Mouse (Mus musculus): ENCODE measurements at regions not wholly inside any gene's neighbourhood (a gene's known extent, or its start where the extent isn't known, plus 50 kb on each side); places are given as distances from the start of the nearest gene placed in this dataset.

DNA sequence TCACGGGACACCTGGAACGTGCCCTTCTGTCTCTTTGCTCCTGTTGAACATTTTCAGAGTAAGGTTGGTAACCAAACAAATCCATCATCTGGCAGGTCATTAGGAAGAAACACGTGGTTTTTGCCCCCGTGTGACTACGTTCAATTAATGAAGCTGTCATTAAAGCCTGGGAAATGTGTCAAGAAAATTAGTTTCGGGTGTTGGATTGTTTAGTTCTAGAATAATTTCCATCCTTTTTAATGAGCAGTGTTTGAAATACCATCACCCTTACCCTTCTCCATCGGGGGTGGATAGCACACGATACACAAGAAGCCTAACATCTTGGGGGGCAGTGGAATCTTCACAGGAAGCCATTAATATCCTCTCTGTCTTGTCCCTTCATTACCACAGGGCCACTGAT is 107.7 kb downstream of the Far1 start:
- DNase-seq (ENCODE audit: low read depth) = no peak

DNA sequence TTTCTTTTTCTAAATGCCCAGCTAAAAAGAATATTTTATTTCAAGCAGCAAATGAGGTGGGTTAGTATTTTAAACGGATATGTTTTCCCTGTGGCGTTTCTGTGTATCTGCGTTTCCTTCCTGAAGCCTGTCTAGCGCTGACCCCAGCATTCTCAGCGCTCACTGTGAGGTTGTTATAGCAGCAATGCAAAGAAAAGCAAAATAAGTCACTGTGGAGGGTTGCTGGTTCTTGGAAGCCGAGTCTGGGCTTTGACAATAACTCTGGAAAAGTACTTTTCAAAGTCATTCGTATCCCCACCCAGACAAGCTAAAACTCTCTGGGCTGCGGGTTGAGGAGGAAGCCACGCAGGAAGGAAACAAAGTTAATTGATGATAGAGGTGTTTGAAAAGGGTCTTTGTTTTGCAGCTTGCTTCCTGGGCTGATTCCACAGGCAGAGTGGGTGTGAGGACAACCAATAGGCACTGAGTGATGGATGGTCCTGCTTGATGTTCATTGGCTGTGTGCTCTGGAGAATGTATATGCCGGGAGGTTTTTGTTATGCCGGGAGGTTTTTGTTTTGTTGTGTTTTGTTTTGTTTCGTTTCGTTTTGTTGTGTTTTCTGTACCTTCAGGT is 108.4 kb downstream of the Far1 start:
- peak; percentile 5 for DNase-seq (ENCODE audit: low read depth)

DNA sequence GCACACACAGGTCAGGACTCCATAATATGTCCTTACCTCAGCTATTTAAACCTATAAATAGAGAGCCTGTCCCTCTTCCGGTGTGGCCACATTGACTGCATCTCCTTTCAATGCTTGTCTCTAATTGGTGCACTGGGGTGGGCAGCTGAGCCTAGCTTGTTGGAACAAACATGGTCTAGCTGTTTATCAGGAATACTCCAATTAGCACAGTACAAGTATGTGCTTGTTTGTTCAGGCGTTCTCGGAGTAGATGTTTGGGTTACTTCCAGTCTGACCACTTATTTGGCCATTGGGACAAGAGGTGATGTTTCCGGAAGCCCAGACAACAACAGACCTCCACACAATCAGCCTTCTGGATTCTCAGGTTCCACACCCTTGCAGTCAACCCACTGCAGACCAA is 109.7 kb downstream of the Far1 start:
- DNase-seq (ENCODE audit: low read depth) = no peak

DNA sequence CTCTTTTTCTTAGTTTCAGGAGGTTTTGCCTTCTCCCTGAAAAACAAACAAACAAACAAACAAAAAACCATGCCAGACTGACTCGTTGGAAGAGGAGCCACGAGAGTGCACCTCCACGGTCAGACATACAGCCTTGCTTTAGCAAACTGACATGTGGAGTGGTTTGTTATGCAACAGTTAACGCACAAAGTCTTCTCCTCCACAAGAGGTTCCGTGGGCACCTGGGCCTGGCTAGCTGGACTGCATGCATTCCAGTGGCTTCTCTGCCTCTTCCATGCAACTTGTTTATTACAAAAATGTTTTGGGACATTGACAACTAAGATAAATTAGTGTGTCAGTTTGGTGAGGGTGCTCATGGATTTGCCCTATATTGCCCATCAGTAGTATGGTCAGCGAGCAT is 110.3 kb downstream of the Far1 start:
- no peak for DNase-seq (ENCODE audit: low read depth)

DNA sequence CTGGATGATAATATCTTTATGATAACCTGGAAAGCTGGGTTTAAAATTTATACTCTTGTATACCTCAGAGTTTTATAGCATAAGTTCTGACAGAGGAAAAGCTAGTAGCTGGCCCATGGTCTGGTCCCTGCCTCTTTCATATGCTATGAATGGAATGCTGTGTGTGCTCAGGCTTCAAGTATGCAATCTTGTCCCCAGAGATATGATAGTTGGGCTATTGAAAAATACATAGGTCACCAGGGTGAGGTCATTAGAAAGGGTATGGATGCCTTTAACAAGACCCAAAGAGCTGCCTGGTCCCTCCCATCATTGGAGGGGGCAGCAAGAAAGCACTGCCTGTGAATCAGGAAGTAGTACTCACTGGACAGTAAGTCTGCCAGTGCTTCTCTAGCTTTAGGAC is 113.1 kb downstream of the Far1 start:
- DNase-seq (ENCODE audit: low read depth) = no peak

DNA sequence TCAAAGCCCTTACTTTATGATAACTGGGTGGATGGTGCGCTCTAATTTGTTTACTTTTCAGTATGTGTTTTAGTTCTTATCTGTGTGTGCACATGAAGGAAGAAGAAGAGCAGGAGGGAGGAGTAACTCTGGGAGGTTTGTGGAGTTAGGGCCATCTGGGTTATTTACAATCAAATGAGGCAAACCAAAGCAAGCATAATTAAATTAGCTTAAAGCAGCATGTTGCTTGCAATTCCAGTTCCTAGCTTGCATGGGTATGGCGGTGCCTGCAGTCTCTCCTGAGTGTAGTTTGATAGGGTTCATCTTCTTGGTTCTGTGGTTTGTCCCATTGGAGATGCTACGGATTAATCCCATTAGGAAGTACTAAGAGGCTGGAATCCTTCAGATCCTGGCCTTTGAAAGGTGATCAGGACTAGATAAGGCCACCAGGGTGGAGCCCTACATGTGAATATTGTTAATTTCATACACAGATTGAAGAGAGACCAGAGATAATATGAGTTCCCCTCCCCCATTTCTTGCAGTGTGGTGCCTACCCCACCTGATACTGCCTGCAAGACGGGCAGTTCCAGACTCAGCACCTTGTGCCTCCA is 123.5 kb downstream of the Far1 start:
- DNase-seq (ENCODE audit: low read depth) = no peak

DNA sequence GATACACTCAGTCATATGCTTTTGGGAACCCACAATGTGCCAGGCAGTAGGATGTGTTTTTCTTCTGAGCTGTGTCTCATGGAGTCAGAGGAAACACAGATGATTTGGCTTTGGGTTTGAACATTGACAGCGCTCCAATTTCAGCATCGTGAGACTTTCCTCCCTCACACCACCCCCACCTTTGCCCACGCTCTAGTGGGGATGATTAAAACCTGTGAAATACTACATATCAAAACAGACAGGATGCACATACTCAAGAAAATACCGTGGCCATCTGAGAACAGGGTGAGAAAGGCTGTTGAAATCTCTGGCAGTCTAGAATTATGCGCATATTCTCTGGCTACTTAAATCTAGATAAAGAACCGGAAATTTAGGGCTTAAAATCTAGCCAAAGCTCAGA is 124.5 kb downstream of the Far1 start:
- no peak for DNase-seq (ENCODE audit: low read depth)

DNA sequence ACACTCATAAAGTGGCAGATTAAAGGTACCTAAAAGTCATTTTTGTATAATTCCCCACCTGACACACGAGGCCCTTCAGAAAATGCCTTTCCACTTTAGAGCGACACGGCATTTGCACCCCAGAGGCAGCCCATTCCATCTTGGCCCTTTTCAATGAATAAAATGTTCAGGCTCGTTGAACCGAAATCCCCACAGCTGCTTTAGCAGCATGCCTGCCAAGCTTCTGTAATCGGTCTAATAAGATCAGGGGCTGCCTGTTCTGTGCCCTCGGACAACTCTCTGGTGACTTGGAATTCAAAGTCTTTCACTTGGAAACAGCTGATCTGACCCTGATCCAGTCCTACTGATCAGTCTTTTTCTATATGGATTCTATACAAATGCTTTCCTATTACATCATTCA is 123.3 kb upstream of the Spon1 start:
- DNase-seq (ENCODE audit: low read depth) = no peak

DNA sequence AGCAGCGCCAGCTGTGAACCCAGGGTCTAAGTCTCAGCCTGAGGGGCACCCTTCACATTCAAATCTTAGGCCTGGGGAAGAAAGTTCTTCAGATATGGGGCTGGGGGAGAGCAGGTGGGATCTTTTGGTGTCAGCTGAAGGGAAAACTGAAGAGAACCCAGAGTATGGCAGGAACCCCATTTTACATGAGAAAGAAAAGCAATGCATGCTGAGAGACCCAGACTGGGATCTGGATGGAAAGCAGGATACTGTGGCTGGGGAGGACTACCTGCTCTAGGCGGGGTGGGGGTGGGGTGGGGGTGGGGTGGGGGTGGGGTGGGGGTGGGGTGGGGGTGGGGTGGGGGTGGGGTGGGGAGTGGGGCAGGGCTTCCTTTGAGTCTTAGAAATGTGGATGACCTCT is 115.2 kb upstream of the Spon1 start:
- no peak for DNase-seq (ENCODE audit: low read depth)

DNA sequence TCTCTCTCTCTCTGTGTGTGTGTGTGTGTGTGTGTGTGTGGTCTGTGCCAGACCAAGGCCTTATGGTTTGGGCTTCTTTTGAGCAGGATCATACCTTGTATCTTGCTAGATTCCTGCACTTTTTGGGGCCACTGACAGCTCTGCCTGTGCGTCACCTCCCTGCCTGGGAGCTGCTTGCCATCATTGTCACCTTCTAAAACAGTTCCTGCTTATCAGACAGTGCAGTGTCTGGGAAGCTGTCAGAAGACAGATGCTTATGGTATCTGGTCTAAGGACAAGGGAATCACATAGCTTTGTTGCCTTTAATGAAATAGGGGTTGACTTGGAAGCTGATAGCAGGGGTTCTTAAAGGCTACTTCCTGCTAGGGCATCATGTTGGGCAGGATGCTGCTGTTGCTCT is 114.1 kb upstream of the Spon1 start:
- no peak for DNase-seq (ENCODE audit: low read depth)

DNA sequence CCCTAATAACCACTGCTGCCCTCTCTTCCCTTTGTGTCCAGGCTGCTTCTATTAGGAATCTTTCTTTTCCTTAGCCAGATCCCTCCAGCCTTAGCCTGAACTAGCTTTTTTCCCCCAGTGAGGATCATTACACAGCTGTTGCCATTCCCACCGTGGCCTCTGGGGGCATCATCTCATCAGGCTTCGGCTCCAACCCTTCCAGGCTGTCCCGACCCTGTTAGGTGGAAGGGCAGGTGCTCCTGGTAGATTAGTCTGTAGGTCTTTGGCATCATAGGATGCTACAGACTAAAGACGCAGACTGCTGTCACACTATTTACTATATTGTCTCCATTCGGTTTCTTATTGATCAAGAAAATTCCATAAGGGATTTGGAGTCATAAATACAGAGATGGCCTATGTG is 112.7 kb upstream of the Spon1 start:
- peak; percentile 23 for DNase-seq (ENCODE audit: low read depth)

DNA sequence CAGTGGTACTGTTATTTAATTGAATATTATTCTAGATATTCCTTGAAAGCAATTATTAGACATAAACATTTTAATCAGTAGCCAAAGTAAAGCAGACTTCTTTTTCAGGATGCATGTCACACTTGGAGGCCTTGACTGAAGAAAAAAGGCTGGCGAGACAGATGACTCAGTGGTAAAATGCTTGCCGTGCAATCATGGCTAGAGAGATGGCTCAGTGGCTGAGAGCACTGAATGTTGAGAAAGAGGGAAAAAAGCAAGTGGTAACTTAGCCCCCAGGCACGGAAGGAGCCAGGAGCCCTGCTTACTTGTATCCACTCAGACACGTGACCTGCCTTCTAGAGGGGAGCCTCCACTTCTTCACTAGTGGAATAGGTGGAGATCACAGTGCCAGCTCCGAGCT is 110.5 kb upstream of the Spon1 start:
- no peak for DNase-seq (ENCODE audit: low read depth)

DNA sequence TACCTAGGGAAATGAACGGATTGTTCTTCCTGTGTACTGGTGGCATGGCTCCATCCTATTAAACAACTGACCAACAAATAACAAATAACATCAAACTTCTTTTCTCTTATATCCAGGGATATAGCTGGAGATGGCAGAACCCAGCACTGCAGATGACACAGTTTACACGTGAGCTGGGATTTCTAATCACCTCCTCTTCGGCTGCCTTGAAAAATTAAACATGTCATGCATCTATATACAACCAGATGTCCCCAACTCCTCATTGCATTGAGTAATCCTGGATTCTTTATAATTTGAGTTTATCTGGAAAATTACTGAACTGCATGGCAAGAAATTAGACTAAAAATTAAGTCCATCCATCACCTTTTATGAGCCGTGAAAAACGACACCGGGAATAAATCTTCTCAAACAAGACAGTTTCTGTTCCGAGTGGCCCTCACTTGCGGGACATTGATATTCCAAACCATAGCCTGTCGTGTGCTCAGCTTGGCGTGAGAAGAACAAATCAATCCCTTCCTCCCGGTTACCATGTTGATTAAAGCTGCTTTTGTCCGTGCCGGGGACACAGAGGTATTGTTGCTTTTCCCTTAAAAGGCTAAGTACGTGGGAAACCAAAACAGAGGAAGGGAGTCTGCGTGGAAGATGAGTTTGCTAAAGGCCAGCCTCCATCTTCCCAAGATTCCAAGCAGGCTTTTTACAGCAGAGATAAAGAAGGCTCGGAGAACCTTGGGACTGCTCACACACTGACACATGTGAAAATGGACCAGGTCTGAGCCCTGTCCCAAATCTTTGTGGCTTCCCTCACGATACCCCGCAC is 92.8 kb upstream of the Spon1 start:
- DNase-seq (ENCODE audit: low read depth) = no peak

DNA sequence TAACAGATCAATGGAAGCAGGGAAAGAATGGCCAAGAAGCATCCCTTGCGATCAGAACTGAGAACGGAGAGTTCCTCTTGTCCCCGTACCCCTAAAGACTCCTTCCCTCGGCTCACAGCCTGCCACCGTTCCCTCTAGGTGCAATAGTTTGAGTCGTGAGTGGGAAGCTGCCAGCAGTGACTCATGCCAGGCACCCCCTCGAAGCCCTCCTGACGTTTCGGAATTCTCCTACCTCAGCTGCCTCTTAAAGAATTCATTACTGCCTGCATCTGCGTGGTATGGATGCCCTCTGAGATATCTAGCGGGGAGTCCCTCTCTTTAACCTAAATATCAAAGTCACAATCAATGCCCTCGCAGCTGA is 92.2 kb upstream of the Spon1 start:
- DNase-seq (ENCODE audit: low read depth) = no peak

DNA sequence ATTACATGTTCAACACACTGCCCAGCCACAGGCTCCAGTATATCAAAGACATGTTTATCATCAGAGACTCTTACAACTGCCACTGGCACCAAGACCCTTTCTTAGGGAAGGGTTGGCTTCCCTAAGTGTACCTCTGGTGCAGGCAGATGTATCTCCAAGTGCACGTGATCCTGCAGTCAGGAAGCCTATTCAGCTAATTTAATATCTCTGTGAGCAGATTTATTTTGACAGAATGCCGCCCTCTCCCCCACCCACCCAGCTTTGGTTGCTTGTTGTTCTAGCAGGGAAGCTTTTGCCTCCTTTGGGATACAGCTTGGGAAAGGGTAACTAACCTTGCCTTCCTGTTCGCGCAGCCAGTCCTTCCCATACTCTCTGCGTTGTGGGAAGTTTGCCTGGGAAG is 83.5 kb upstream of the Spon1 start:
- DNase-seq (ENCODE audit: low read depth) = no peak

DNA sequence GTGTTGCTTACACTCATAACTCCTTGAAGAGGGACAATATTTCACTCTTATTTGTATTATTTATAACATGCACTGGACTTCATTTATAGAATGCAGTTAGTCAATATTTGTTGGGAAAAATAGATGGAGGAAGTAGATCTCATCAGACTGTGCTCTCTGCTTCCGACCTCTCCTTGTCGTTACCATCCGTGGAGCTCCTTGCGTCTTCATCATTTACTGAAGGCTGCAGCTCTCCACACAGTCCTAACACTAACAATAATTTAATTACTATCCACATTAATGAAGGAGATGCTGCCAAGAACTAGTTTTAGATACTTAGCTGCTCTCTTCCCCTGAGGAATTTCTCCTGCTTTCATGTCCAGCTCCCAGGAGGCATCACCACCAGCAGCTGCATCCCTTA is 80.4 kb upstream of the Spon1 start:
- DNase-seq (ENCODE audit: low read depth) = no peak

DNA sequence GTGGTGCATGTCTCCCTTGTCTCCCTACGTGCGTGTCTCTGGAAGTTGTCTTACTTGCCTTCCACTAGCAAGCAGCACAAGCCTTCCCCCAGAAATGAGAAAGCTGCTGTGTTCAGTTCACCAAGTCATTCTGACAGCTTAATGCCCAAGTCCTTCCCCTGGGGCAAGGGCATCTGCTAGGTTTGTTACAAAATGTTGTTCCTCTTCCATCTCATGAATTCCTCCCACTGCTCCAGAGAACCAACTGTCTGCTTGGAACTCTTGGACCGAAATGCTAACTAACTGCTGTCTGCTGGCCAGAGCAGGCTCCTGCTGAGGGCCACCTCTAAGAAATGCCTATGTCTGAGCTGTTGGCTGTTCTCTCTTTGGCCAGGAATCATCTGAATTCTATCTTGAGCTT is 79.3 kb upstream of the Spon1 start:
- DNase-seq (ENCODE audit: low read depth) = no peak

DNA sequence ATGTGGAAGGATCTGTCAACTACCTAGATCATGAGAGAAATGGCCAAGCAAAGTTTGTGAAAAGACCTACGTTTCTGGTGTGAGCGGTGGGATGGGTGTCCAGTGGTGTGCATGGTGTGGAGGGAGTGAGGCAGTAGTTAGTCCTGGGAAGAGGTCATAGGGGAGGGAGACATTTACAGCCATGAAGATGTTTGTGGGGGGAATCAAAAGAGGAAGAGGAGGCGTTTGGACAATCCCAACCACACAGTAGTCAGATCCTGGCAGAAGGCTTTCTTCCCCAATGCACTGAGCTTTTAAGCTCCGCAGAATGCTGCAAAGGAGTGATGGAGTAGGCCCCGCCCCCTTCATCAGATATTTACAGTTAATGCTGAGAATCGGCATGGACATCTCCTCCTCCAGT is 78.2 kb upstream of the Spon1 start:
- no peak for DNase-seq (ENCODE audit: low read depth)

DNA sequence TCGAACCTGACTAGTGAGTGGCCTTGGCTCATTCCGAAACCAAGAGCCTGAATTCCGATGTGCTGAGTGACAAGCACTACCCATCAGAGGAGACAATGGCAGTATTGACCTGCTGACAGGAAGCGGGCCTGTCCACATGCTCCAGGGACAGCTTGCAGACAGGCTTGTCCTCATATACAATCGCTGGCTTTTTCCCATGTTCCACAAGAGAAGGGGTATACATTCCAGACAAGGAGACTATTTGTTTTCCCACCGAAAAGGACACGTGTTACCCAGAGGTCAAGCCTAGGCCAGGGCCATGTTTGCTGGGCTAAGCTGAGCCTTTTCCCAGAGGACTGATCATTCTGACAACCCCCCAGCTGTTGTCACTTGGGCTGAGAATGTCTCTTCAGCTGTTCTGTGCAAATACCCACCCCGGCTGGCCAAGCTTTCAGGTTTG is 77.5 kb upstream of the Spon1 start:
- DNase-seq (ENCODE audit: low read depth) = no peak

DNA sequence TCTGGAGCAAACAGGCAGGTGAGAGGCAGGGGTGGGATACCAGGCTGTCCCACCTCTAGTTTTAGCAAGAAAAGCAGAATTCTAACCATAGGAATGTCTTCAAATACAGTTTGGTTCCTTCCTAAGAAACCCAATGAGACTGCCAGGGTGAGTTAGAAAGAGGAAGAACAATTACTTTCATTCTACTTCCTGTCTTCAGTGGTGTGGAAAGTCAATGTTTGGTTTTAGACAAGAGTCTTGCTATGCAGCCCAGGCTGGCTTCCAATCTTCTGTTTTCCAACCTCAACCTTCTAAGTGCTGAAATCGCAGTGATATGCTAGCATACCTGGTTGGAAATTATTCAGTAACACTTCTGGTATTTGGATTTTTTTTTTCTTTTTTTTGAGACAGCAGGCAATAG is 77.1 kb upstream of the Spon1 start:
- DNase-seq (ENCODE audit: low read depth) = no peak

DNA sequence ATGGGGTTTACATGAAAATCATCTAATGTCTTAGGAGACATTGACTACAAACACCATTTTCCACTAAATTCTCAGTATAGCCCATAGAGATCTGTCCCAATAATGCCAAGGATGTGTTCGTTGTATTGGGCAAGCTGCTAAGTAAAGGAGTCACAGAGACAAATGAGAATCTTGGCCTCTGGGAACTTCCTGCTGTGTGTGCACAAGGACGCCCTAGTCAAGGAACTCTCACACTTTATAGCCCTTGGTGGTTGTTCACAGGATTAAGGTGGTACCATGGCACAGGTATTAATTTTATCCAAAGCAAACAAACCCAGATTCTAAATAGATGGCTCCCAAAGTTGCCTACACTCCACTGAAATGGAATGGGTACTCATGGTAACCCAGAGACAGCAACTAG is 76.7 kb upstream of the Spon1 start:
- no peak for DNase-seq (ENCODE audit: low read depth)

DNA sequence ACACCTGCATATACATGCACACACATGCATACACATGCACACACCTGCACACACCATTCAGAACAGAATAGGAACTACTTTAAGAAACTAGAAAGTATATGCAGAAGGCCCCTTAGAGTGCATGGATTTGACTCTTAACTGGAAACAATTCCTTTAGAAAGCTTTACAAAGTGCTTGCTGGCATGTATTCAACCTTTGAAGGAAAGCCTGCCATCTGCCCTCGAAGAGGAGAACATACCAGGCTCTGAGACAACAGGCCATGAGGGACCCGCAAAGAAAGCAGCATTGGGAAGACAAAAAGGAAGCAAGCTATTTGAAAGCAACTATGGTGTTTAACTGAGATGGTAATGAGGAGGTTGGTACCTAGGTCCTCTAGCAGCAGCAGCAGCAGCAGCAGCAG is 74.0 kb upstream of the Spon1 start:
- no peak for DNase-seq (ENCODE audit: low read depth)

DNA sequence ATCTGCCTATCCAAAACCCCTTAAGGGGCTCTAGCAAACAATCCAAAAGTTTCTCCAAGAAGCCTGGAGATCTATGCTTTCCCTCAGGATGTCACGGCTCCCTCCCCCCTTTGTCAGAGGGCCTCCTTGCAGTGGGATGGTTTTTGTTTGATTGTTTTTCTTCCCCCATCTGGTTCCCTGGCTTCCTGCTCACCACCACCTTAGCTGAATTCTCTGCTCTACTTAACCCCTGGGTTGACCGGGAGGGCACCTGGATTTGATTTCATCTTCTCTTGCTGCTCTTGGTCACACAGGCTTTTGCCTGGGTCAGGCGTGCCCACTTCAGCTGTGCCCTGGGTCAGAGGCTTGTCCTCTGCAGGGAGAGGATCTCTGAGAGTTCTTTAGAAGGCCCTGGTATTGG is 72.3 kb upstream of the Spon1 start:
- DNase-seq (ENCODE audit: low read depth) = no peak

DNA sequence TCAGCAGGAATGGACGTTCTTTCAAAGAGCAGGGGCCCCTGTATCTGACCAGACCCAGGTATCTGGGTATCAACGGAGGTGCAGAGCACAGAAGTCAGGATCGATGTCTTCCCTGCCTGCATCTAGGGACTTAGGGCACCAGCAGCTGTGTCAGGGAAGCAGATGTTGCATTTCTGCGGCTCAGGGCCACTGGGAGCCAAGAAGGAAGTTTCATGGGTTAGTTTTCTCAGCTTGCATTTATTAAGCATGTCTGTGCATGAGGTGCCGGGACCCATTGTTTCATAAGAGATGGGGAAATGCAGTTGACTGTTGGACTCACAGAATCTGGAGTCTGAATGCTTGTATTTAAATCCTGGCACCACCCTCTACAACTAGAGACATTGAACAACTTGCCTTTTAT is 71.3 kb upstream of the Spon1 start:
- DNase-seq (ENCODE audit: low read depth) = no peak

Measured in induced T-regulatory cell, adult 2 months (primary cell).